In genomic region chrX:48694864-48695371, GRCm38 (mm10) we compare ENCODE assay signal across 8 mouse cellular contexts. TPM values are rescaled to one million over a fixed set of nuclear protein-coding genes. Genes with fewer than 3 reads are reported as not detected.
DNase-seq lines count a peak whose midpoint lies in the region; ATAC-seq and TF ChIP-seq lines count a peak whose summit lies in the region.

Gene Rbmx2, plus strand, starts transcription at chrX:48695004.

- no peaks in the 10 kb centered on the region for H3K9me3 ChIP-seq in G1E (replicated peaks)
- H3K9me3 ChIP-seq in forebrain, embryonic 16.5 days (ENCODE audit: control insufficient read depth, low read length), result no peaks in the 10 kb centered on the region
- no peaks in the 10 kb centered on the region for H3K9me3 ChIP-seq in lung, embryonic 14.5 days (ENCODE audit: low read depth, low read length)

- TF ChIP-seq POLR2A in olfactory bulb, adult 2 months (IDR thresholded peaks at IDR 0.05; ENCODE audit: insufficient read depth, low read depth, low read length), result no peak
- 0 out of 2 replicates have a peak, but pooled peaks have one; percentile 23 for TF ChIP-seq POLR2A in thymus, adult 2 months (IDR thresholded peaks at IDR 0.05; ENCODE audit: control insufficient read depth, extremely low read depth, insufficient read depth, low read length, poor library complexity)

- DNase-seq in G1E (ENCODE audit: low spot score), result peak; percentile 73
- DNase-seq in cerebellum, adult 18-20 months, result peak; percentile 89 to 91
- DNase-seq in heart, postnatal 36 days, result peak; percentile 87
- DNase-seq in layer of hippocampus, adult 2 months (ENCODE audit: low spot score in 2 of 2), result peak; percentile 89 to 90
- DNase-seq in lung, embryonic 14.5 days, result peak; percentile 95
- DNase-seq in thymus, adult 2 months, result peak; percentile 86

- peak within 1 kb of the TSS; percentile 64 for H3K4me2 ChIP-seq in forebrain, embryonic 16.5 days (ENCODE audit: low read length)
- peak within 1 kb of the TSS; percentile 60 for H3K4me2 ChIP-seq in lung, embryonic 14.5 days

- 7% methylated on average over 39 of the region's 42 CpGs for WGBS in forebrain, embryonic 16.5 days
- WGBS in lung, embryonic 14.5 days, result 14% methylated on average over 35 of the region's 42 CpGs
- WGBS in olfactory bulb, adult 2 months, result 14% methylated on average over 41 of the region's 42 CpGs
- under 1% methylated on average over 40 of the region's 42 CpGs for WGBS in thymus, adult 2 months

- H3K9ac ChIP-seq in forebrain, embryonic 16.5 days (replicated peaks; ENCODE audit: low read depth, low read length), result peak within 1 kb of the TSS; percentile 60
- peak within 1 kb of the TSS; percentile 59 for H3K9ac ChIP-seq in lung, embryonic 14.5 days

- peaks cover 19% of the 10 kb centered on the region for H3K36me3 ChIP-seq in G1E (replicated peaks)
- no peaks in the 10 kb centered on the region for H3K36me3 ChIP-seq in forebrain, embryonic 16.5 days (ENCODE audit: control insufficient read depth, insufficient read depth)
- H3K36me3 ChIP-seq in lung, embryonic 14.5 days (ENCODE audit: insufficient read depth), result peaks cover 11% of the 10 kb centered on the region; the same call in 1 of the 2 replicates
- no peaks in the 10 kb centered on the region for H3K36me3 ChIP-seq in thymus, adult 2 months (ENCODE audit: control insufficient read depth, insufficient read depth, low read length)

- intact Hi-C loops in heart, postnatal 36 days (cut with DNase I), result loop anchor here (10.0 kb wide), 1 partner anchor 590 kb away; the partner anchor contains the start of gene Enox2

- peak within 1 kb of the TSS; percentile 76 for H3K4me3 ChIP-seq in G1E (ENCODE audit: low read depth, low read length)
- peak within 1 kb of the TSS; percentile 60 for H3K4me3 ChIP-seq in forebrain, embryonic 16.5 days (replicated peaks; ENCODE audit: low read length)
- peak within 1 kb of the TSS; percentile 68 for H3K4me3 ChIP-seq in layer of hippocampus, adult 2 months
- H3K4me3 ChIP-seq in lung, embryonic 14.5 days (ENCODE audit: low read depth, low read length), result peak within 1 kb of the TSS; percentile 57
- H3K4me3 ChIP-seq in olfactory bulb, adult 2 months (ENCODE audit: insufficient read depth, low read depth, low read length), result peak within 1 kb of the TSS; percentile 65
- peak within 1 kb of the TSS; percentile 93 for H3K4me3 ChIP-seq in thymus, adult 2 months (ENCODE audit: control insufficient read depth, insufficient read depth, low read length)

- TF ChIP-seq CTCF in G1E (IDR thresholded peaks at IDR 0.05; ENCODE audit: low read depth, low read length), result no peak
- TF ChIP-seq CTCF in layer of hippocampus, adult 2 months (conservative IDR thresholded peaks at IDR 0.05), result no peak
- TF ChIP-seq CTCF in lung, embryonic 14.5 days (IDR thresholded peaks at IDR 0.05; ENCODE audit: low read depth), result no peak
- no peak for TF ChIP-seq CTCF in olfactory bulb, adult 2 months (IDR thresholded peaks at IDR 0.05; ENCODE audit: insufficient read depth, low read depth, low read length)
- TF ChIP-seq CTCF in thymus, adult 2 months (IDR thresholded peaks at IDR 0.05; ENCODE audit: borderline replicate concordance, control insufficient read depth, extremely low read depth, insufficient read depth, low read length, poor library complexity), result peak; percentile 32; the same call in 1 of the 2 replicates

- H3K27me3 ChIP-seq in G1E (ENCODE audit: insufficient read depth, low read length), result no peaks in the 10 kb centered on the region
- H3K27me3 ChIP-seq in forebrain, embryonic 16.5 days (replicated peaks; ENCODE audit: control insufficient read depth, insufficient read depth, low read length), result no peaks in the 10 kb centered on the region
- no peaks in the 10 kb centered on the region for H3K27me3 ChIP-seq in lung, embryonic 14.5 days (ENCODE audit: insufficient read depth, low read length)
- H3K27me3 ChIP-seq in thymus, adult 2 months (ENCODE audit: control insufficient read depth, insufficient read depth, low read length), result no peaks in the 10 kb centered on the region

- H3K4me1 ChIP-seq in G1E (ENCODE audit: insufficient read depth, low read depth, low read length), result peaks cover 13% of the 10 kb centered on the region
- peaks cover 10% of the 10 kb centered on the region for H3K4me1 ChIP-seq in forebrain, embryonic 16.5 days (replicated peaks; ENCODE audit: control insufficient read depth, insufficient read depth, low read length)
- H3K4me1 ChIP-seq in lung, embryonic 14.5 days (ENCODE audit: insufficient read depth), result no peaks in the 10 kb centered on the region
- H3K4me1 ChIP-seq in olfactory bulb, adult 2 months (ENCODE audit: control insufficient read depth, insufficient read depth, low read length), result peaks cover 4% of the 10 kb centered on the region; the same call in 1 of the 2 replicates
- peaks cover 5% of the 10 kb centered on the region for H3K4me1 ChIP-seq in thymus, adult 2 months (replicated peaks; ENCODE audit: control insufficient read depth, insufficient read depth, low read length)

- H3K27ac ChIP-seq in forebrain, embryonic 16.5 days (ENCODE audit: low read length), result no peak within 1 kb of the TSS
- H3K27ac ChIP-seq in layer of hippocampus, adult 2 months, result peak within 1 kb of the TSS; percentile 68; the same call in 1 of the 2 replicates
- no peak within 1 kb of the TSS for H3K27ac ChIP-seq in lung, embryonic 14.5 days (ENCODE audit: low read depth)
- H3K27ac ChIP-seq in olfactory bulb, adult 2 months (ENCODE audit: insufficient read depth, low read depth, low read length), result no peak within 1 kb of the TSS
- no peak within 1 kb of the TSS for H3K27ac ChIP-seq in thymus, adult 2 months (ENCODE audit: control insufficient read depth, insufficient read depth, low read length)

- peak; percentile 73 for ATAC-seq in G1E (ENCODE audit: extremely low read depth, insufficient number of reproducible peaks, low FRiP score, poor library complexity, severe bottlenecking)
- ATAC-seq in forebrain, embryonic 16.5 days, result peak; percentile 98
- ATAC-seq in lung, embryonic 14.5 days (ENCODE audit: insufficient read depth), result peak; percentile 98

RNA-seq across cellular contexts. Expression of gene Rbmx2, which starts in this region (rescaled TPM):
- total RNA-seq in G1E (2014; fragmentation: Nextera tagmentation) (16.2 and 17.0 TPM in 2 replicates), G1E (2017) (19.9 and 20.7 TPM in 2 replicates)
- 11.2 and 11.4 TPM in 2 replicates for polyA plus RNA-seq in G1E (2012)
- polyA plus RNA-seq in forebrain, embryonic 16.5 days (2015; fragmentation: Nextera tagmentation; extraction: Ambion mirVana), result 22.6 and 23.3 TPM in 2 replicates
- total RNA-seq in heart, postnatal 36 days (2021), result 1 to 10 TPM; 1.5 to 2.6 TPM
- total RNA-seq in layer of hippocampus, adult 2 months (2021), result 1 to 10 TPM; 4.7 to 6.7 TPM
- 21.9 and 27.6 TPM in 2 replicates for polyA plus RNA-seq in lung, embryonic 14.5 days (2014; fragmentation: Nextera tagmentation; extraction: Ambion mirVana)
- not detected in 2 replicates for polyA plus RNA-seq in olfactory bulb, adult 2 months (2012; ENCODE audit: insufficient read depth, insufficient read length, low replicate concordance, missing spikeins)
- 3.2 and 3.4 TPM in 2 replicates for polyA plus RNA-seq in thymus, adult 2 months (2012; rRNA removed)
